20 mouse cellular contexts compared by ENCODE assay signal in genomic region chr7:66812289-66812688, GRCm38 (mm10). TPM values are rescaled to one million over a fixed set of nuclear protein-coding genes. Genes with fewer than 3 reads are reported as not detected.
"Had no signal": no experiment of that assay in that cellular context is flagged by ENCODE, and none has a peak within 500 bp of the region (broad histone marks: within the 10 kb centered on the region; RNA-seq: fewer than 3 reads in every experiment).

No protein-coding gene starts in this region.

- DNase-seq: kidney, adult 18-20 months; kidney, adult 9 months; kidney, postnatal 4 days; liver, postnatal 0 days; lung, postnatal 14 days; lung, postnatal 4 days; midbrain, embryonic 14.5 days; right cerebral cortex, postnatal 25 days; thymus, adult 18-20 months; thymus, postnatal 36 days had no signal

- H3K9me3 ChIP-seq: limb, embryonic 13.5 days; neural tube, embryonic 12.5 days; neural tube, embryonic 15.5 days had no signal

- H3K4me2 ChIP-seq: limb, embryonic 13.5 days; liver, embryonic 11.5 days; lung, embryonic 14.5 days; midbrain, embryonic 11.5 days; neural tube, embryonic 12.5 days; neural tube, embryonic 15.5 days had no signal

- H3K9ac ChIP-seq: limb, embryonic 13.5 days; liver, embryonic 14.5 days; liver, postnatal 0 days; lung, embryonic 14.5 days; neural tube, embryonic 12.5 days; neural tube, embryonic 15.5 days had no signal

- H3K36me3 ChIP-seq: limb, embryonic 13.5 days; neural tube, embryonic 12.5 days; neural tube, embryonic 15.5 days had no signal

- H3K27ac ChIP-seq: kidney, postnatal 0 days; limb, embryonic 13.5 days; liver, embryonic 14.5 days; neural tube, embryonic 12.5 days; neural tube, embryonic 15.5 days had no signal

- H3K4me3 ChIP-seq: limb, embryonic 13.5 days; neural tube, embryonic 12.5 days; neural tube, embryonic 15.5 days had no signal

- H3K27me3 ChIP-seq: limb, embryonic 13.5 days; neural tube, embryonic 12.5 days; neural tube, embryonic 15.5 days had no signal

- ATAC-seq: intestine, embryonic 16.5 days; liver, postnatal 0 days had no signal

- H3K4me1 ChIP-seq: neural tube, embryonic 12.5 days; neural tube, embryonic 15.5 days had no signal

RNA-seq across cellular contexts. Expression of gene Adamts17, which starts 27.2 kb away (rescaled TPM):
- total RNA-seq: megakaryocyte-erythroid progenitor cell, adult 5-6 weeks had no signal
